Mouse (Mus musculus): ENCODE measurements around the gene Ube2t. TPM values are rescaled to one million over a fixed set of nuclear protein-coding genes. Genes with fewer than 3 reads are reported as not detected.

Gene Ube2t
- polyA plus RNA-seq, 1 experiment: 2.7 TPM

GRCm38 (mm10) chr1:134942898-134943297 is 19.5 kb upstream of the Ube2t start:
- no peak overlapping the region for H3K27ac ChIP-seq (ENCODE audit: insufficient read depth, low read length)
- H3K4me3 ChIP-seq (replicated peaks; ENCODE audit: insufficient read depth, low read depth, low read length): no peak overlapping the region
- TF ChIP-seq POLR2A (IDR thresholded peaks at IDR 0.05; ENCODE audit: borderline replicate concordance, insufficient read depth, low read length): no peak
- TF ChIP-seq CTCF (IDR thresholded peaks at IDR 0.05; ENCODE audit: borderline replicate concordance, insufficient read depth, low read depth, low read length): no peak
- 86% methylated on average over 2 of the region's 2 CpGs for WGBS
- DNase-seq: no peak
- no peaks in the 10 kb centered on the region for H3K27me3 ChIP-seq (ENCODE audit: control insufficient read depth, insufficient read depth, low read length)
- H3K4me1 ChIP-seq (ENCODE audit: control insufficient read depth, insufficient read depth, low read length): peaks cover 3% of the 10 kb centered on the region; the same call in 1 of the 2 replicates

- no peak for DNase-seq
- Histone ChIP-seq H3K4me3 (replicated peaks; ENCODE audit: insufficient read depth, low read depth, low read length) (no peak overlapping the region), H3K27ac (ENCODE audit: insufficient read depth, low read length) (no peak overlapping the region), H3K27me3 (ENCODE audit: control insufficient read depth, insufficient read depth, low read length) (no peaks in the 10 kb centered on the region), H3K4me1 (ENCODE audit: control insufficient read depth, insufficient read depth, low read length) (peaks cover 3% of the 10 kb centered on the region; the same call in 1 of the 2 replicates)
- WGBS: 77% methylated on average over 7 of the region's 7 CpGs
- TF ChIP-seq CTCF (IDR thresholded peaks at IDR 0.05; ENCODE audit: borderline replicate concordance, insufficient read depth, low read depth, low read length) (no peak), POLR2A (IDR thresholded peaks at IDR 0.05; ENCODE audit: borderline replicate concordance, insufficient read depth, low read length) (no peak)
Measured at GRCm38 (mm10) chr1:134947590-134947989, 14.8 kb upstream of the Ube2t start.

- Histone ChIP-seq H3K27me3 (ENCODE audit: control insufficient read depth, insufficient read depth, low read length) (no peaks in the 10 kb centered on the region), H3K4me3 (replicated peaks; ENCODE audit: insufficient read depth, low read depth, low read length) (no peak overlapping the region), H3K4me1 (ENCODE audit: control insufficient read depth, insufficient read depth, low read length) (peaks cover 3% of the 10 kb centered on the region; the same call in 1 of the 2 replicates), H3K27ac (ENCODE audit: insufficient read depth, low read length) (no peak overlapping the region)
- no peak for TF ChIP-seq CTCF (IDR thresholded peaks at IDR 0.05; ENCODE audit: borderline replicate concordance, insufficient read depth, low read depth, low read length)
- no peak for TF ChIP-seq POLR2A (IDR thresholded peaks at IDR 0.05; ENCODE audit: borderline replicate concordance, insufficient read depth, low read length)
- WGBS: 34% methylated on average over 3 of the region's 3 CpGs
- DNase-seq: peak; percentile 49 to 73
Measured at GRCm38 (mm10) chr1:134949946-134950345, 12.4 kb upstream of the Ube2t start.

- Histone ChIP-seq H3K27me3 (ENCODE audit: control insufficient read depth, insufficient read depth, low read length) (no peaks in the 10 kb centered on the region), H3K4me1 (ENCODE audit: control insufficient read depth, insufficient read depth, low read length) (no peaks in the 10 kb centered on the region), H3K27ac (ENCODE audit: insufficient read depth, low read length) (peak overlapping the region; percentile 77; the same call in 1 of the 2 replicates), H3K4me3 (replicated peaks; ENCODE audit: insufficient read depth, low read depth, low read length) (peak overlapping the region; percentile 87)
- no peak for DNase-seq
- TF ChIP-seq CTCF (IDR thresholded peaks at IDR 0.05; ENCODE audit: borderline replicate concordance, insufficient read depth, low read depth, low read length) (no peak), POLR2A (IDR thresholded peaks at IDR 0.05; ENCODE audit: borderline replicate concordance, insufficient read depth, low read length) (no peak)
- WGBS: 2% methylated on average over 16 of the region's 16 CpGs
Measured at GRCm38 (mm10) chr1:134955050-134955636, 7.2 kb upstream of the Ube2t start.

- WGBS: under 1% methylated on average over 39 of the region's 39 CpGs
- no peaks in the 10 kb centered on the region for H3K27me3 ChIP-seq (ENCODE audit: control insufficient read depth, insufficient read depth, low read length)
- peak within 1 kb of the TSS; percentile 77 for H3K27ac ChIP-seq (ENCODE audit: insufficient read depth, low read length)
- peak; percentile 97 to 99 for DNase-seq
- TF ChIP-seq POLR2A (IDR thresholded peaks at IDR 0.05; ENCODE audit: borderline replicate concordance, insufficient read depth, low read length): peak; percentile 89
- no peak for TF ChIP-seq CTCF (IDR thresholded peaks at IDR 0.05; ENCODE audit: borderline replicate concordance, insufficient read depth, low read depth, low read length)
- no peaks in the 10 kb centered on the region for H3K4me1 ChIP-seq (ENCODE audit: control insufficient read depth, insufficient read depth, low read length)
- peak within 1 kb of the TSS; percentile 87 for H3K4me3 ChIP-seq (replicated peaks; ENCODE audit: insufficient read depth, low read depth, low read length)
Measured at GRCm38 (mm10) chr1:134955637-134956176, 6.7 kb upstream of the Ube2t start, which contains the start of gene Ppp1r12b. TSS of gene Ppp1r12b (minus strand) at chr1:134955942.

GRCm38 (mm10) chr1:134960634-134961033 is 1.7 kb upstream of the Ube2t start:
- no peak for DNase-seq
- no peaks in the 10 kb centered on the region for H3K27me3 ChIP-seq (ENCODE audit: control insufficient read depth, insufficient read depth, low read length)
- no peak overlapping the region for H3K4me3 ChIP-seq (replicated peaks; ENCODE audit: insufficient read depth, low read depth, low read length)
- no peak overlapping the region for H3K27ac ChIP-seq (ENCODE audit: insufficient read depth, low read length)
- H3K4me1 ChIP-seq (ENCODE audit: control insufficient read depth, insufficient read depth, low read length): 0 out of 2 replicates have a peak, but pooled peaks cover 3% of the 10 kb centered on the region
- WGBS: 56% methylated on average over 7 of the region's 7 CpGs
- TF ChIP-seq POLR2A (IDR thresholded peaks at IDR 0.05; ENCODE audit: borderline replicate concordance, insufficient read depth, low read length) (no peak), CTCF (IDR thresholded peaks at IDR 0.05; ENCODE audit: borderline replicate concordance, insufficient read depth, low read depth, low read length) (no peak)

- no peaks in the 10 kb centered on the region for H3K27me3 ChIP-seq (ENCODE audit: control insufficient read depth, insufficient read depth, low read length)
- WGBS: under 1% methylated on average over 11 of the region's 11 CpGs
- 0 out of 2 replicates have a peak, but pooled peaks cover 3% of the 10 kb centered on the region for H3K4me1 ChIP-seq (ENCODE audit: control insufficient read depth, insufficient read depth, low read length)
- peak; percentile 35 to 40 for DNase-seq
- TF ChIP-seq POLR2A (IDR thresholded peaks at IDR 0.05; ENCODE audit: borderline replicate concordance, insufficient read depth, low read length) (no peak), CTCF (IDR thresholded peaks at IDR 0.05; ENCODE audit: borderline replicate concordance, insufficient read depth, low read depth, low read length) (peak; percentile 18; the same call in 1 of the 2 replicates)
- H3K4me3 ChIP-seq (replicated peaks; ENCODE audit: insufficient read depth, low read depth, low read length): peak overlapping the region; percentile 67
- no peak overlapping the region for H3K27ac ChIP-seq (ENCODE audit: insufficient read depth, low read length)
Measured at GRCm38 (mm10) chr1:134962821-134963220, 456 bp downstream of the Ube2t start.

- TF ChIP-seq CTCF (IDR thresholded peaks at IDR 0.05; ENCODE audit: borderline replicate concordance, insufficient read depth, low read depth, low read length) (no peak), POLR2A (IDR thresholded peaks at IDR 0.05; ENCODE audit: borderline replicate concordance, insufficient read depth, low read length) (no peak)
- no peak overlapping the region for H3K27ac ChIP-seq (ENCODE audit: insufficient read depth, low read length)
- H3K27me3 ChIP-seq (ENCODE audit: control insufficient read depth, insufficient read depth, low read length): no peaks in the 10 kb centered on the region
- 95% methylated on average over 2 of the region's 2 CpGs for WGBS
- no peak for DNase-seq
- no peak overlapping the region for H3K4me3 ChIP-seq (replicated peaks; ENCODE audit: insufficient read depth, low read depth, low read length)
- H3K4me1 ChIP-seq (ENCODE audit: control insufficient read depth, insufficient read depth, low read length): 0 out of 2 replicates have a peak, but pooled peaks cover 3% of the 10 kb centered on the region
Measured at GRCm38 (mm10) chr1:134965430-134965829, 3.1 kb downstream of the Ube2t start.

Data from cerebellum, adult 2 months (tissue).